Comparison of ENCODE assay signal across 12 mouse cellular contexts in genomic region chr5:107079920-107080319, GRCm38 (mm10).
DNase-seq lines count a peak whose midpoint lies in the region; ATAC-seq and TF ChIP-seq lines count a peak whose summit lies in the region.
"Had no signal": no experiment of that assay in that cellular context is flagged by ENCODE, and none has a peak within 500 bp of the region (broad histone marks: within the 10 kb centered on the region; RNA-seq: fewer than 3 reads in every experiment).

No protein-coding gene starts in this region.

- H3K9me3 ChIP-seq in lung, embryonic 14.5 days (ENCODE audit: low read depth, low read length), result no peaks in the 10 kb centered on the region
- no peaks in the 10 kb centered on the region for H3K9me3 ChIP-seq in intestine, embryonic 16.5 days (ENCODE audit: control insufficient read depth, low read length)
- H3K9me3 ChIP-seq: embryonic facial prominence, embryonic 15.5 days; hindbrain, embryonic 13.5 days; midbrain, embryonic 15.5 days had no signal

- no peaks in the 10 kb centered on the region for H3K27me3 ChIP-seq in lung, embryonic 14.5 days (ENCODE audit: insufficient read depth, low read length)
- H3K27me3 ChIP-seq in intestine, embryonic 16.5 days (replicated peaks; ENCODE audit: control insufficient read depth, insufficient read depth, low read length), result no peaks in the 10 kb centered on the region
- H3K27me3 ChIP-seq: embryonic facial prominence, embryonic 15.5 days; hindbrain, embryonic 13.5 days; midbrain, embryonic 15.5 days had no signal

- H3K4me2 ChIP-seq in lung, embryonic 14.5 days, result no peak overlapping the region
- H3K4me2 ChIP-seq in intestine, embryonic 16.5 days (ENCODE audit: low read depth, low read length), result no peak overlapping the region
- H3K4me2 ChIP-seq: embryonic facial prominence, embryonic 15.5 days; hindbrain, embryonic 13.5 days; midbrain, embryonic 15.5 days had no signal

- H3K4me3 ChIP-seq in lung, embryonic 14.5 days (ENCODE audit: low read depth, low read length), result no peak overlapping the region
- H3K4me3 ChIP-seq in intestine, embryonic 16.5 days (ENCODE audit: low read length), result no peak overlapping the region
- H3K4me3 ChIP-seq: embryonic facial prominence, embryonic 15.5 days; hindbrain, embryonic 13.5 days; midbrain, embryonic 15.5 days had no signal

- H3K36me3 ChIP-seq in lung, embryonic 14.5 days (ENCODE audit: insufficient read depth), result no peaks in the 10 kb centered on the region
- no peaks in the 10 kb centered on the region for H3K36me3 ChIP-seq in intestine, embryonic 16.5 days (ENCODE audit: control insufficient read depth, insufficient read depth, low read length)
- H3K36me3 ChIP-seq: embryonic facial prominence, embryonic 15.5 days; hindbrain, embryonic 13.5 days; midbrain, embryonic 15.5 days had no signal

- 39% methylated on average over 8 of the region's 8 CpGs for WGBS in lung, embryonic 14.5 days
- WGBS in intestine, embryonic 16.5 days, result 40% methylated on average over 8 of the region's 8 CpGs

- H3K4me1 ChIP-seq in lung, embryonic 14.5 days (ENCODE audit: insufficient read depth), result peaks cover 35% of the 10 kb centered on the region
- H3K4me1 ChIP-seq in intestine, embryonic 16.5 days (ENCODE audit: control insufficient read depth, insufficient read depth, low read length), result peaks cover 27% of the 10 kb centered on the region

- no peak for DNase-seq in lung, embryonic 14.5 days
- DNase-seq in lung, adult 18-20 months, result no peak
- DNase-seq in NIH3T3 (ENCODE audit: low read depth), result peak; percentile 52
- DNase-seq in thymus, postnatal 14 days, result peak; percentile 44
- DNase-seq in gastrocnemius, postnatal 14 days, result no peak
- DNase-seq: cerebellum, adult 8-10 months; lung, adult 2 months had no signal

- intact Hi-C loops in gastrocnemius, postnatal 14 days (cut with DNase I; ENCODE audit: low total_unique reads), result no loop called here

- peak overlapping the region; percentile 21; the same call in 1 of the 2 replicates for H3K27ac ChIP-seq in lung, embryonic 14.5 days (ENCODE audit: low read depth)
- H3K27ac ChIP-seq in intestine, embryonic 16.5 days (ENCODE audit: low read length), result 0 out of 2 replicates have a peak overlapping the region, but pooled peaks have one; percentile 29
- H3K27ac ChIP-seq: embryonic facial prominence, embryonic 15.5 days had no signal

- TF ChIP-seq CTCF in lung, embryonic 14.5 days (IDR thresholded peaks at IDR 0.05; ENCODE audit: low read depth), result no peak

- ATAC-seq in lung, embryonic 14.5 days (ENCODE audit: insufficient read depth), result peak; percentile 23; the same call in 1 of the 2 replicates
- ATAC-seq in intestine, embryonic 16.5 days, result no peak
- no peak for ATAC-seq in erythroblast, adult 5-6 weeks (replicated peaks; ENCODE audit: low FRiP score, poor library complexity, severe bottlenecking)

- no peak overlapping the region for H3K9ac ChIP-seq in lung, embryonic 14.5 days
- no peak overlapping the region for H3K9ac ChIP-seq in intestine, embryonic 16.5 days (ENCODE audit: low read depth, low read length)
- H3K9ac ChIP-seq: embryonic facial prominence, embryonic 15.5 days; hindbrain, embryonic 13.5 days; midbrain, embryonic 15.5 days had no signal

Comparison
In these comparisons a context has a peak if more than half of its experiments do, and no peak if none do; other contexts are left out.
1. DNase-seq: peak in NIH3T3 (single experiment) and thymus, postnatal 14 days (single experiment); none in lung, embryonic 14.5 days (single experiment), lung, adult 18-20 months (0 of 2) and gastrocnemius, postnatal 14 days (single experiment).